Mouse (Mus musculus) cortical plate, adult 2 months (tissue): Measurements from ENCODE around the gene Mobp.

Source experiments
- CTCF ChIP-seq: fragments of 200-500 bp; IDR thresholded peaks from 2 replicates; pipeline ENCODE4 v1.5.1; 2011; ENCODE audit warnings: mild to moderate bottlenecking, control low read depth, low read length; ENCODE audit not compliant: insufficient read depth; ENCODE audit errors: extremely low read depth
- POLR2A ChIP-seq: fragments of 200-500 bp; IDR thresholded peaks from 2 replicates; pipeline ENCODE4 v1.6.1; 2011; ENCODE audit warnings: mild to moderate bottlenecking, low read length, control low read depth; ENCODE audit not compliant: insufficient read depth; ENCODE audit errors: extremely low read depth

GRCm38 (mm10) chr9:120133755-120134475 is 15.6 kb upstream of the Mobp start:
- TF ChIP-seq CTCF (no peak), POLR2A (0 out of 2 replicates have a peak, but pooled peaks have one; percentile 17)
